Mouse (Mus musculus): Measurements from ENCODE around the gene Ltn1. TPM values are rescaled to one million over a fixed set of nuclear protein-coding genes. Genes with fewer than 3 reads are reported as not detected.

Ltn1 gene
- polyA plus RNA-seq, 1 experiment: 34.4 TPM

DNA sequence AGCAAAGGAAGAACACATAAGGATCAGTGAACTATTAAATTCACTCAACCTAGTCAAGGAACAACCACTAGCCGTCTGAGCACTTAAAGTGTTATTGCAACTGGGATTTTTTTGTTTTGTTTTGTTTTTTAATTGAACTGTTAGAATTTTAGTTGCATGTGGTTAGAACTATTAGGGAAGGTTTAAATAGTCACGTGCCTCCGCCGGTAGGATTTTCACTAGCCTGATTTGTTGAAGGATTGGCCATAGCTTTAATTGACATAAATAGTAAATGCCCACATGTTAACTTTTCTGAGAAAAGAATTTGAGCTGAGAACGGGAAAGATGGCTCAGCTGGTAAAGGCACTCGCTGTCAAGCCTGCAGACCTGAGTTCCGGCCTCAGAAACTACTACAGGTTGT is 77.7 kb downstream of the Ltn1 start:
- Histone ChIP-seq H3K4me1 (ENCODE audit: control insufficient read depth, insufficient read depth, low read length) (no peaks in the 10 kb centered on the region), H3K4me3 (ENCODE audit: insufficient read depth, low read length) (peak overlapping the region; percentile 71; the same call in 1 of the 2 replicates), H3K27ac (ENCODE audit: insufficient read depth, low read length) (no peak overlapping the region)
- TF ChIP-seq POLR2A (IDR thresholded peaks at IDR 0.05; ENCODE audit: low read depth, low read length): no peak
- TF ChIP-seq CTCF (IDR thresholded peaks at IDR 0.05; ENCODE audit: borderline replicate concordance, insufficient read depth, low read length): no peak

DNA sequence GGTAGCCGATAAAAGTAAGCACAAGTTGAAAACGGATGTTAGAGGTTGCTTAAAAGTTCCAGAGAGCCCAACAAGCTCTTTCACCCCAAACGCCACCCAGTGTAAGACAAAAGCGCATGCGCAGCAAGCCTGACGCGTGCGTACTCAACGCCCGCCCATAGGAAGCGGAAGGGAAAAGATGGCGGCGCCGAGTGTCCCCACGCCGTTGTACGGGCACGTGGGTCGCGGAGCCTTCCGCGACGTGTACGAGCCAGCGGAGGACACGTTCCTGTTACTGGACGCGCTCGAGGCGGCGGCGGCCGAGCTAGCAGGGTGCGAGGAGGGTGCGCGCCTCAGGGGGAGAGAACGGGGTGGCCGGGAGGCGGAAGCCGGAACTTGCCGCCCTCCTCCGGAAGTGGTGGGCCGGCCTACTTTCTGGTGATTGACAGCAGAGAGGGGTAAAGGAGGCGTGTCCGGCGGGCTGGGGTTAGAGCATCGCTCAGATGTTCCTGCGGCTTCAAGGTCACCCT is 78.3 kb downstream of the Ltn1 start, which contains the start of gene N6amt1:
N6amt1 (plus strand) TSS at position 111 of the 509 bp plus-strand sequence.
- Histone ChIP-seq H3K27ac (ENCODE audit: insufficient read depth, low read length) (peak within 1 kb of the TSS; percentile 96), H3K4me1 (ENCODE audit: control insufficient read depth, insufficient read depth, low read length) (no peaks in the 10 kb centered on the region), H3K4me3 (ENCODE audit: insufficient read depth, low read length) (peak within 1 kb of the TSS; percentile 71)
- TF ChIP-seq CTCF (IDR thresholded peaks at IDR 0.05; ENCODE audit: borderline replicate concordance, insufficient read depth, low read length) (no peak), POLR2A (IDR thresholded peaks at IDR 0.05; ENCODE audit: low read depth, low read length) (peak; percentile 75)

DNA sequence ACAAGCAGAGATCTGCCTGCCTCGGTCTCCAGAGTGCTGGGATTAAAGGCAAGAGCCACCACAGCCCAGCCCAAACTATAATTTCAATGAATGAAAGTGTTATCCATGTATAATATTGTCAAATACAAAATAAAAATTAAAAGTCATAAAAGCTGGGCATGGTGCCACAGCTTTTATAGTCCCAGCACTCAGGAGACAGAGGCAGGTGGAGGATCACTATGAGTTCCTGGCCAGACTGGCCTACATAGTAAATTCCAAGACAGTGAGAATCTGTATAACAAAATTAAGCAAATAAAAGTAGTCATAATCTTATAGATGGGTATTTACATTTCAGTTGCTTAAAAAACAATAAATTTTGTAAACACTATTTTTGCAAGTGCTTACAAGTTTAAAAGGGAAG is 78.8 kb downstream of the Ltn1 start:
- no peak for TF ChIP-seq POLR2A (IDR thresholded peaks at IDR 0.05; ENCODE audit: low read depth, low read length)
- Histone ChIP-seq H3K27ac (ENCODE audit: insufficient read depth, low read length) (no peak overlapping the region), H3K4me1 (ENCODE audit: control insufficient read depth, insufficient read depth, low read length) (no peaks in the 10 kb centered on the region), H3K4me3 (ENCODE audit: insufficient read depth, low read length) (no peak overlapping the region)

DNA sequence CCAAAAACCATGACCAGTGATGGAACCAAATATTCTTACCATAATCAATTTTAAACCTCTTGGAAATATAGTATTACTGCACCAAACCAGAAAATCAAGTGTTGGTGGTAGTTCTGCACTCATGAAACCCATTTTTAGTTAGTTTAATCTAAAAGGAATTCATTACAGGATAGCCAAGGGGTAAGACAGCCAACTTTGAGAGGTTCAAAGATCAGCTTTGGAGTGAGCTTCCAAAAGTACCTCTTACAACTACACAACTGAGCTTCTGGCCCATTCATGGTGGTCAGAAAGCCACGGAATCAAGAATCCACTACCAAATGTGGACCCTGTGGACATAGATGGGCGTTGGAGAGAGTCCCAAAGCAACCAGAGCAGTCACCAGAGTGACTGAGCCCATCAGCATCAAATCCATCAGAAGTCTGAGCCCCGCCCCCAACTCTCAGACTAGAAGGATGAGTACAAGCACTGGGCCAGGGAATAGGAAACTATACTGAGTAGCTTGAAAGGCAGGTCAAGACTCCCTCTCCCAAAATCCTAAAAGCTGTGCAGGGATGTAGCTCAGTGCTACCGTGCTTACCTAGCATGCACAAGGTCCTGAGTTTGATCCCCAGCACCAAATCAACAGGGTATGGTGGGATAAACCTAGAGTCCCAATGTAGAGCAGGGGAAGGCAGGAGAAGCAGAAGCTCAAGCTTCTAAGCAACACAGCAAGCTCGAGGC is 80.9 kb downstream of the Ltn1 start:
- no peak overlapping the region for H3K4me3 ChIP-seq (ENCODE audit: insufficient read depth, low read length)
- H3K4me1 ChIP-seq (ENCODE audit: control insufficient read depth, insufficient read depth, low read length): no peaks in the 10 kb centered on the region
- no peak for TF ChIP-seq CTCF (IDR thresholded peaks at IDR 0.05; ENCODE audit: borderline replicate concordance, insufficient read depth, low read length)
- no peak for TF ChIP-seq POLR2A (IDR thresholded peaks at IDR 0.05; ENCODE audit: low read depth, low read length)
- no peak overlapping the region for H3K27ac ChIP-seq (ENCODE audit: insufficient read depth, low read length)

DNA sequence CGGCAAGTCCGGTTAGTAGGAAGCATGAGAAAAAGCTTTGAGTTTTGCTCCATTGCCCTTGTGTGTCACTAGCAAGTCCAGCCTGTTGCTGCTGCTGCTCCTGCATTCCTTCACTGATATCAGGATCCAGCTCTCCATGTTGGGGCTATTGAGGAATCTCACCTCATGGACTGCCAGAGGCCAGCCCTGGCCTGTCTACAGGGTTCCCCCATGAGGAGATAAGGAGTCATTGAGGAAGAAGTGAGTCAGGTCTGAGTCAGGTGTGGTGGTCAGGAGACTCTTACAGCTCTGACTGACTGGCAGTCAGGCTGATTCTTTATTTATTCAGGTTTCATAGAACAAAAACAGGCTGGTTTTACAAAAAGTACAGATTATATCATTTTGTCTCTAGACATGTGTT is 84.3 kb downstream of the Ltn1 start:
- Histone ChIP-seq H3K4me1 (ENCODE audit: control insufficient read depth, insufficient read depth, low read length) (no peaks in the 10 kb centered on the region), H3K27ac (ENCODE audit: insufficient read depth, low read length) (no peak overlapping the region), H3K4me3 (ENCODE audit: insufficient read depth, low read length) (no peak overlapping the region)
- no peak for TF ChIP-seq POLR2A (IDR thresholded peaks at IDR 0.05; ENCODE audit: low read depth, low read length)
- no peak for TF ChIP-seq CTCF (IDR thresholded peaks at IDR 0.05; ENCODE audit: borderline replicate concordance, insufficient read depth, low read length)

DNA sequence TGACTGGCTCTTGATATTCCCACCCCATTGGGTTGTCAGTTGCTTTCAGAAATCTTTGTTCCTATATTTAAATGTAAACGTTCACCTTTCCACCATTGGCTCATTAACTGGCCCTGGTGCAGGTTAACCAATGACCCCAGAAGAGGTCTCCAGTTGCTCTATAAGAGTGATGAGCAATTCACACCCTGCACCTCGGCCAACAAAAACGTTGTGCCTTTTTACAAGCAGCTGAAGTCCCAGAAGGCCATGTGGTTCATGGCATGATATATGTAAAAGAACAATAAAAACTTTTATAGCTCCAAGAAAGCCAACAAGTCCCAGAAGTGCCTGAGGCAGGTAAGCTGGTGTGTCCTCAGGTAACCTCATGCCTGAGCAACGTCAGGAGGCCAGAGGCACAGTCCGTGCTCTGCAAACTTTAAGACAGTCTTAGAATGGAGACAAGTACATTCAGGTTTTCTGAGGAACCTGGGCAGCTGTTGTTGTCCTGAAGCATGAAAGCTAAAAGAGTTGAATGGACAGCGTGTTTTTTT is 91.3 kb downstream of the Ltn1 start:
- Histone ChIP-seq H3K4me3 (ENCODE audit: insufficient read depth, low read length) (no peak overlapping the region), H3K4me1 (ENCODE audit: control insufficient read depth, insufficient read depth, low read length) (no peaks in the 10 kb centered on the region), H3K27ac (ENCODE audit: insufficient read depth, low read length) (no peak overlapping the region)
- TF ChIP-seq POLR2A (IDR thresholded peaks at IDR 0.05; ENCODE audit: low read depth, low read length) (no peak), CTCF (IDR thresholded peaks at IDR 0.05; ENCODE audit: borderline replicate concordance, insufficient read depth, low read length) (no peak)

DNA sequence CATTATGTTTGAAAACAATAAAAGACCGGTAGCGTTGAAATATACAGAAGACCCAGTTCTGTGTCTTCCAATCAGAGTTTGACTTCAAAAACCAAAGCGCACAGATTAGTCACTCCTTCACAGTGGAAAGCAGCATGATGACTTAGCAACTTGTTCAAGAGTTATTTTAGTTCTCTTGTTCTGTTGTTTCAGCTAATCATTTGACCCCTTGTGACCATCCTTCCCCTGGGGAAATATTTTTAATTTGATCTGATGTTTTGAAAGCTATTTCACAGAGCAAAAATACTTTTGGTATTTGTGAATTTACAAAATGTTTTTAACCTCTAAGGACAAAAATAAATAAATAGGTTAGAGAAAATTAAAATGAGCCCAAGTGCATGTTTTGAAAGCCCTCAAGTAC is 97.7 kb downstream of the Ltn1 start:
- H3K27ac ChIP-seq (ENCODE audit: insufficient read depth, low read length): no peak overlapping the region
- H3K4me1 ChIP-seq (ENCODE audit: control insufficient read depth, insufficient read depth, low read length): no peaks in the 10 kb centered on the region
- no peak for TF ChIP-seq POLR2A (IDR thresholded peaks at IDR 0.05; ENCODE audit: low read depth, low read length)
- TF ChIP-seq CTCF (IDR thresholded peaks at IDR 0.05; ENCODE audit: borderline replicate concordance, insufficient read depth, low read length): no peak
- H3K4me3 ChIP-seq (ENCODE audit: insufficient read depth, low read length): no peak overlapping the region

DNA sequence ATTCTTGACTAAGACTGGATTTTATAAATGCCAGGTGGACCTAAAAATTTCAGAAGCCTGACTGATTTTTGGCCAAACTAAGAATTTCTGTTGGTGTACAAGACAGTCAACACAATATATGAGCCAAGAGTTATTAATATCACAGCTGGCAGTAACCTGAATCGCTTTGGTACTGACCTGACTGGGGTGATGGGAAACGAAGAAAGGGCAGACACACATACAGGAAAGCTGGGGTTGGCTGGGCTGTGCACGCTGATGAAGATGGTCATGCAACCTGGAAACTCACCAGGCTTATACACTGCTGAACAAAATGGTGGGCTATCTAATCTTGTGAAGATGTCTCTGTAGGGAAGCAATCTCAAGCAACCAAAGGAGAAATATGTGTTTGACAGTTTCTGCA is 102.4 kb downstream of the Ltn1 start:
- TF ChIP-seq CTCF (IDR thresholded peaks at IDR 0.05; ENCODE audit: borderline replicate concordance, insufficient read depth, low read length) (no peak), POLR2A (IDR thresholded peaks at IDR 0.05; ENCODE audit: low read depth, low read length) (no peak)
- H3K27ac ChIP-seq (ENCODE audit: insufficient read depth, low read length): no peak overlapping the region
- no peaks in the 10 kb centered on the region for H3K4me1 ChIP-seq (ENCODE audit: control insufficient read depth, insufficient read depth, low read length)
- H3K4me3 ChIP-seq (ENCODE audit: insufficient read depth, low read length): no peak overlapping the region

Other genes starting within 250 kb of the Ltn1 start
- 15.6 and 17.8 TPM in 2 replicates for gene N6amt1, start 78.4 kb downstream of the Ltn1 start, polyA plus RNA-seq (2011; ENCODE audit: insufficient read length, low read depth, missing spikeins)
- 7.9 and 9.2 TPM in 2 replicates for gene Rwdd2b, start 8.0 kb upstream of the Ltn1 start, polyA plus RNA-seq (2011; ENCODE audit: insufficient read length, low read depth, missing spikeins)
- gene Usp16, start 22.1 kb upstream of the Ltn1 start, polyA plus RNA-seq (2011; ENCODE audit: insufficient read length, low read depth, missing spikeins): 86.8 and 88.6 TPM in 2 replicates
- 356 and 432 TPM in 2 replicates for gene Cct8, start 63.3 kb upstream of the Ltn1 start, polyA plus RNA-seq (2011; ENCODE audit: insufficient read length, low read depth, missing spikeins)
- 12.5 and 13.5 TPM in 2 replicates for gene Map3k7cl, start 120.7 kb upstream of the Ltn1 start, polyA plus RNA-seq (2011; ENCODE audit: insufficient read length, low read depth, missing spikeins)